Mouse (Mus musculus): ENCODE results near the gene Olfr548-ps1. TPM values are rescaled to one million over a fixed set of nuclear protein-coding genes. Genes with fewer than 3 reads are reported as not detected.

Olfr548-ps1 gene
- polyA plus RNA-seq, 1 experiment from 2014 or later: not detected

DNA sequence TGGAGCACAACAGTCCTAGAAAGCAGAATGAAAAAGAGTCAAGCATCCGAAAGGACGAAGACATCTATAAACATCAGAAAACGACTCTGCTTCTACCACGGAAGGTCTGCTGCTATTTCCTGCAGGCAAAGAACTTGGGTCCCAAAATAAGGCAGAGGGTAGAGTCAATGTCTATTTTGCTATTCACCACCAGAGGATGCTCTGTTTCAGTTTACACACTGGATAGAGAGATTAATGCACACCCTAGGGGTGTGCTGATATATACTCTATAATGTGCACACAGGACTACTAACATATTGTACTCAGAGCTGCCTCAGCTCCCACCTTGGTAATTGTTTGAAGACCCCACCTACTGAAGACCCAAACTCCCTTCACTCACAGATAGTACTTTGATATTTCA, 25.5 kb downstream of the Olfr548-ps1 start:
- TF ChIP-seq CTCF (IDR thresholded peaks at IDR 0.05; ENCODE audit: low read depth): no peak
- H3K36me3 ChIP-seq (ENCODE audit: insufficient read depth, low read length): 0 out of 2 replicates have a peak, but pooled peaks cover 4% of the 10 kb centered on the region
- 82% methylated on average over 4 of the region's 4 CpGs for WGBS

DNA sequence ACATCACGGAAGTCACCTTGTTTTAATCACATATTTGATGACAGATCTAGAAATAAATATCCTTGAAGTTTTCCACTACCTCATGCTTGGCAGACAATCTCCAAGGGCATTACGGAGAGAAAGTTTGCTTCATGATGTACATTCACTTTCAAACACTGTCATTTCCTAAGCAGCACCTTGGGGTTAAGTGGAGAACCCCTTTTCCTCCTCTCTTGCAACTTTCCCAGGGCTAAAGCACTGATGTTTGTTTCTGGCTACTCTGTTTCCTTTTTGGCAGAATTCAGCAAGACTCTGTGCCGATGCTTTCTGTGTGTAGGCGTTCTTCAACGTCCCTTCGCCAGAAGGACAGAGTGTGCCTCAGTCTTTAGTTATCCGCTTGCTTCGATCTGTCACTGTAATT, 30.4 kb downstream of the Olfr548-ps1 start, which contains the start of gene Olfr550:
Olfr550 (plus strand) TSS at position 301 of the 400 bp plus-strand sequence.
- ATAC-seq (replicated peaks; ENCODE audit: low FRiP score, low read depth): no peak
- WGBS: 82% methylated on average over 8 of the region's 8 CpGs
- TF ChIP-seq CTCF (IDR thresholded peaks at IDR 0.05; ENCODE audit: low read depth): no peak

More for the DNA sequence above, 25.5 kb downstream of the Olfr548-ps1 start:
- Histone ChIP-seq H3K4me3 (replicated peaks; ENCODE audit: low read depth, low read length) (no peak overlapping the region), H3K27me3 (ENCODE audit: insufficient read depth, low read length) (no peaks in the 10 kb centered on the region), H3K4me1 (replicated peaks; ENCODE audit: insufficient read depth, low read length) (no peaks in the 10 kb centered on the region), H3K9ac (ENCODE audit: low read depth, low read length) (no peak overlapping the region), H3K9me3 (replicated peaks; ENCODE audit: low read length) (no peaks in the 10 kb centered on the region), H3K27ac (no peak overlapping the region), H3K4me2 (ENCODE audit: low read length) (no peak overlapping the region)
- ATAC-seq (replicated peaks; ENCODE audit: low FRiP score, low read depth) (no peak), DNase-seq (ENCODE audit: low spot score) (no peak)

DNA sequence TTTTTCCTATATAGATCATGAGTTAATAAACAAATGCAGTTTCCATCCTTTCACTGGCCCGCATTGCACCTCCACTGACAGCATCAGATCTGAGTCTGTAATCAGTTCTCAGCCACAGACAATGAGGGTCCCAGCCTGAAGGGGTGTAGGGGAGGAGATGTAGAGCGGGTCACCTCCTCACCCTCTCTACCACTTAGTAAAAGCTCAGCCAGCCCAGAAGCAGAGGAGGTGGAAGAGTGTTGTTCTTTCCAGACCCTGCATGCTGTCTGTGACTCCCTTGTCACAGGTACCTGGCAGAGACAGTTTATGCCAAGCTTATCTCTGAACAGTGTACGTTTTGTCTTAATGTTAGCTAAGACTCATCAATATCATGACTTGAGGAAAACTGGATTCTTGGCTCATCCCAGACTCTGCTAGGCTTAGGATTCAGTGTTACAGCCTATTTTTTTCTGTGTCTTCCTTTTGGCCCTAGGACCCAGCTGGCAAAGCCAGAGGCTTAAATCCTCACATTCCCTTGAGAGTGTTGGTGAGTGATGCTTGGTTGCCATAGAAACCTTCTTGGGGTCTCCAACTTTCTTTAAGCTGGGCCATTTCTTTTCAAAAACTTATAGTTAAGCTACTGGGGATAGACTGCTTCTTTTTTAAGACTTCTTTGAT, 32.6 kb downstream of the Olfr548-ps1 start:
- DNase-seq (ENCODE audit: low spot score): no peak

More for the DNA sequence above, 30.4 kb downstream of the Olfr548-ps1 start, which contains the start of gene Olfr550:
- Histone ChIP-seq H3K4me1 (replicated peaks; ENCODE audit: insufficient read depth, low read length) (no peaks in the 10 kb centered on the region), H3K36me3 (ENCODE audit: insufficient read depth, low read length) (no peaks in the 10 kb centered on the region), H3K4me3 (replicated peaks; ENCODE audit: low read depth, low read length) (no peak within 1 kb of the TSS), H3K9me3 (replicated peaks; ENCODE audit: low read length) (no peaks in the 10 kb centered on the region), H3K27me3 (ENCODE audit: insufficient read depth, low read length) (no peaks in the 10 kb centered on the region), H3K9ac (ENCODE audit: low read depth, low read length) (no peak within 1 kb of the TSS), H3K4me2 (ENCODE audit: low read length) (no peak within 1 kb of the TSS), H3K27ac (no peak within 1 kb of the TSS)
- no peak for DNase-seq (ENCODE audit: low spot score)

DNA sequence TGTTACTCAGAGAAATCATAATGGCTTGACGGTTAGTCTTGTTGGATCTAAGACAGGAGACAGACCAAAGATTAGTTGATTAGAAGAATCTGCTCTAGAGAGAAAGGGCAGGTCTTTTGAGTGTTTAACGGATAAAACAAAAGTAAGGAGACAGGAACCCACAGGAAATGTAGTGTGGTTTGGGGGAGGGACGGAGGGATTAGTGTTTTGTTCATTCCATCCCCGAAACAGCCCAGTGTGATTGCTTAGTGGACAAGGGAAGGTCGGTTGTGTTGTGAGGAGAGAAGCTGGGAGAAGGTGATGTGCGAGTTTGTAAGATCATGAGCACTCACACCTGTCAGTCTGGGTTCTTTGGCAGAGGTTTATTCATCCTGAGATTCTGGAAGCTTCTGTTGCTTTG, 35.3 kb downstream of the Olfr548-ps1 start:
- H3K9me3 ChIP-seq (replicated peaks; ENCODE audit: low read length): no peaks in the 10 kb centered on the region
- 70% methylated on average over 6 of the region's 6 CpGs for WGBS
- no peak overlapping the region for H3K4me3 ChIP-seq (replicated peaks; ENCODE audit: low read depth, low read length)
- no peak overlapping the region for H3K9ac ChIP-seq (ENCODE audit: low read depth, low read length)
- H3K4me2 ChIP-seq (ENCODE audit: low read length): no peak overlapping the region
- DNase-seq (ENCODE audit: low spot score) (no peak), ATAC-seq (replicated peaks; ENCODE audit: low FRiP score, low read depth) (no peak)
- H3K36me3 ChIP-seq (ENCODE audit: insufficient read depth, low read length): no peaks in the 10 kb centered on the region
- TF ChIP-seq CTCF (IDR thresholded peaks at IDR 0.05; ENCODE audit: low read depth): no peak
- H3K27me3 ChIP-seq (ENCODE audit: insufficient read depth, low read length): no peaks in the 10 kb centered on the region
- no peak overlapping the region for H3K27ac ChIP-seq
- H3K4me1 ChIP-seq (replicated peaks; ENCODE audit: insufficient read depth, low read length): no peaks in the 10 kb centered on the region

More for the DNA sequence above, 32.6 kb downstream of the Olfr548-ps1 start:
- 81% methylated on average over 3 of the region's 3 CpGs for WGBS
- Histone ChIP-seq H3K9ac (ENCODE audit: low read depth, low read length) (no peak overlapping the region), H3K4me1 (replicated peaks; ENCODE audit: insufficient read depth, low read length) (no peaks in the 10 kb centered on the region), H3K36me3 (ENCODE audit: insufficient read depth, low read length) (no peaks in the 10 kb centered on the region), H3K9me3 (replicated peaks; ENCODE audit: low read length) (no peaks in the 10 kb centered on the region), H3K4me2 (ENCODE audit: low read length) (no peak overlapping the region), H3K4me3 (replicated peaks; ENCODE audit: low read depth, low read length) (no peak overlapping the region), H3K27ac (no peak overlapping the region), H3K27me3 (ENCODE audit: insufficient read depth, low read length) (no peaks in the 10 kb centered on the region)
- no peak for ATAC-seq (replicated peaks; ENCODE audit: low FRiP score, low read depth)
- TF ChIP-seq CTCF (IDR thresholded peaks at IDR 0.05; ENCODE audit: low read depth): no peak

DNA sequence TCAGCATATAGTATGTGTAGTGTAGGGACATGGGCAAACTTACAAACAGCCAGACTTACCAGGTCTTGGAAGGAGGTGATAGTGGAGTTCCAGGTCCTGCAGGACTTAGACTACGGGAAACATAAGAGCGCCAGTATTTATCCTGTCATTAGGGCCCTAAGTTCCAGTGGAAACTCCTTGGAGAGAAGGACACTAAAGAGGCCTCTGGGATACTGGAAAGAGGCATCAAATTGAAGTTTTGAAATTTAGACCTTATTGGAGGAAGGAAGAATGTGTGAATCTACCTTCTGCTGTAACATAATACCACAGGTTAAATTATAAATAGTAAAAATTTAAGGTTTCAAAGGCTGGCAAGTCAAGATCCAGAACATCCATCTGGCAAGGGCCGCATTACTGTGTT, 51.1 kb downstream of the Olfr548-ps1 start, which contains the start of gene Olfr551:
Olfr551 (minus strand) TSS at position 101 of the 400 bp plus-strand sequence.
- ATAC-seq (replicated peaks; ENCODE audit: low FRiP score, low read depth): no peak
- WGBS: 85% methylated on average over 3 of the region's 3 CpGs
- TF ChIP-seq CTCF (IDR thresholded peaks at IDR 0.05; ENCODE audit: low read depth): no peak

More for the DNA sequence above, 51.1 kb downstream of the Olfr548-ps1 start, which contains the start of gene Olfr551:
- Histone ChIP-seq H3K27me3 (ENCODE audit: insufficient read depth, low read length) (no peaks in the 10 kb centered on the region), H3K27ac (no peak within 1 kb of the TSS), H3K4me3 (replicated peaks; ENCODE audit: low read depth, low read length) (no peak within 1 kb of the TSS), H3K4me2 (ENCODE audit: low read length) (no peak within 1 kb of the TSS), H3K9ac (ENCODE audit: low read depth, low read length) (no peak within 1 kb of the TSS), H3K4me1 (replicated peaks; ENCODE audit: insufficient read depth, low read length) (no peaks in the 10 kb centered on the region), H3K36me3 (ENCODE audit: insufficient read depth, low read length) (no peaks in the 10 kb centered on the region), H3K9me3 (replicated peaks; ENCODE audit: low read length) (no peaks in the 10 kb centered on the region)
- no peak for DNase-seq (ENCODE audit: low spot score)

Other genes starting within 250 kb of the Olfr548-ps1 start
- gene Rrm1, start 99.2 kb upstream of the Olfr548-ps1 start, polyA plus RNA-seq (2015; fragmentation: Nextera tagmentation; extraction: Ambion mirVana): 52.0 and 70.6 TPM in 2 replicates
- not detected in 2 replicates for gene Olfr543, start 59.2 kb upstream of the Olfr548-ps1 start, polyA plus RNA-seq (2015; fragmentation: Nextera tagmentation; extraction: Ambion mirVana)
- gene Olfr544, start 52.6 kb upstream of the Olfr548-ps1 start, polyA plus RNA-seq (2015; fragmentation: Nextera tagmentation; extraction: Ambion mirVana): 0.05 and 0.06 TPM in 2 replicates
- not detected in 2 replicates for gene Olfr545, start 41.3 kb upstream of the Olfr548-ps1 start, polyA plus RNA-seq (2015; fragmentation: Nextera tagmentation; extraction: Ambion mirVana)
- not detected in 2 replicates for gene Olfr547, start 6.1 kb upstream of the Olfr548-ps1 start, polyA plus RNA-seq (2015; fragmentation: Nextera tagmentation; extraction: Ambion mirVana)
- not detected in 2 replicates for gene Olfr549, start 9.0 kb downstream of the Olfr548-ps1 start, polyA plus RNA-seq (2015; fragmentation: Nextera tagmentation; extraction: Ambion mirVana)
- gene Trim21, start 24.6 kb downstream of the Olfr548-ps1 start, polyA plus RNA-seq (2015; fragmentation: Nextera tagmentation; extraction: Ambion mirVana): 1.1 TPM in 2 replicates
- not detected in 2 replicates for gene Olfr550, start 30.5 kb downstream of the Olfr548-ps1 start, polyA plus RNA-seq (2015; fragmentation: Nextera tagmentation; extraction: Ambion mirVana)
- not detected in 2 replicates for gene Olfr551, start 51.0 kb downstream of the Olfr548-ps1 start, polyA plus RNA-seq (2015; fragmentation: Nextera tagmentation; extraction: Ambion mirVana)
- not detected in 2 replicates for gene Olfr552, start 56.9 kb downstream of the Olfr548-ps1 start, polyA plus RNA-seq (2015; fragmentation: Nextera tagmentation; extraction: Ambion mirVana)
- not detected in 2 replicates for gene Olfr553, start 77.3 kb downstream of the Olfr548-ps1 start, polyA plus RNA-seq (2015; fragmentation: Nextera tagmentation; extraction: Ambion mirVana)
- not detected in 2 replicates for gene Olfr554, start 97.5 kb downstream of the Olfr548-ps1 start, polyA plus RNA-seq (2015; fragmentation: Nextera tagmentation; extraction: Ambion mirVana)
- not detected in 2 replicates for gene Olfr555, start 117.9 kb downstream of the Olfr548-ps1 start, polyA plus RNA-seq (2015; fragmentation: Nextera tagmentation; extraction: Ambion mirVana)
- not detected in 2 replicates for gene Olfr556, start 124.0 kb downstream of the Olfr548-ps1 start, polyA plus RNA-seq (2015; fragmentation: Nextera tagmentation; extraction: Ambion mirVana)
- 10.6 and 11.3 TPM in 2 replicates for gene Trim68, start 146.4 kb downstream of the Olfr548-ps1 start, polyA plus RNA-seq (2015; fragmentation: Nextera tagmentation; extraction: Ambion mirVana)
- not detected in 2 replicates for gene Olfr557, start 155.0 kb downstream of the Olfr548-ps1 start, polyA plus RNA-seq (2015; fragmentation: Nextera tagmentation; extraction: Ambion mirVana)
- 1.3 and 1.4 TPM in 2 replicates for gene Olfr558, start 161.3 kb downstream of the Olfr548-ps1 start, polyA plus RNA-seq (2015; fragmentation: Nextera tagmentation; extraction: Ambion mirVana)
- gene Olfr33, start 178.2 kb downstream of the Olfr548-ps1 start, polyA plus RNA-seq (2015; fragmentation: Nextera tagmentation; extraction: Ambion mirVana): not detected in 2 replicates
- gene Olfr559, start 186.6 kb downstream of the Olfr548-ps1 start, polyA plus RNA-seq (2015; fragmentation: Nextera tagmentation; extraction: Ambion mirVana): not detected in 2 replicates
- gene Olfr560, start 218.5 kb downstream of the Olfr548-ps1 start, polyA plus RNA-seq (2015; fragmentation: Nextera tagmentation; extraction: Ambion mirVana): not detected in 2 replicates
- gene Olfr78, start 218.6 kb downstream of the Olfr548-ps1 start, polyA plus RNA-seq (2015; fragmentation: Nextera tagmentation; extraction: Ambion mirVana): 0.50 and 0.63 TPM in 2 replicates
- gene Olfr561, start 230.3 kb downstream of the Olfr548-ps1 start, polyA plus RNA-seq (2015; fragmentation: Nextera tagmentation; extraction: Ambion mirVana): 0.09 TPM in 1 of 2 replicates, not detected in the other